Mouse (Mus musculus): ENCODE measurements around the gene Retsat.

GRCm38 (mm10) chr6:72644576-72644975 is 46.3 kb downstream of the Retsat start:
- TF ChIP-seq CTCF (conservative IDR thresholded peaks at IDR 0.05; ENCODE audit: insufficient read depth, insufficient read length, low read depth, low read length) (no peak), POLR2A (IDR thresholded peaks at IDR 0.05; ENCODE audit: low read depth, low read length) (no peak)
